Mouse (Mus musculus): ENCODE data around the gene Rffl.

Gene Rffl

DNA sequence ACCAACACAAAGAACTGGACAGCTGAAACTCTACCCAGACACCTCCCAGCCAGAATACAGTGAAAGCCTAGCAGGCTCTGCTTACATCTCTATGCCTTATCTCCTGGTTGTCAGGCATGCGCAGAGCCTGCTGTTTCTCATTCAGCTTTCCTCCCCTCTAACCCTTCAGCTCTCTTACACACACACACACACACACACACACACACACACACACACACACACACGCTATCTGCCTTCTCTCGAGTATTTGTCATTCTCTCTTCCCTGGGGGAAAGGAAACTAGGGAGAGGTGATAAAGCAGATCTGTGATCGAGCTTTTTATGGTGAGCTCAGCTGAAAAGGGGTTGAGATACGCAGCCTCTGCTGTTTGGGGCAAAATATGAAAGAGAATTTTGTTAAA lies 3.9 kb upstream of the Rffl start:
- DNase-seq (ENCODE audit: low spot score), result no peak

DNA sequence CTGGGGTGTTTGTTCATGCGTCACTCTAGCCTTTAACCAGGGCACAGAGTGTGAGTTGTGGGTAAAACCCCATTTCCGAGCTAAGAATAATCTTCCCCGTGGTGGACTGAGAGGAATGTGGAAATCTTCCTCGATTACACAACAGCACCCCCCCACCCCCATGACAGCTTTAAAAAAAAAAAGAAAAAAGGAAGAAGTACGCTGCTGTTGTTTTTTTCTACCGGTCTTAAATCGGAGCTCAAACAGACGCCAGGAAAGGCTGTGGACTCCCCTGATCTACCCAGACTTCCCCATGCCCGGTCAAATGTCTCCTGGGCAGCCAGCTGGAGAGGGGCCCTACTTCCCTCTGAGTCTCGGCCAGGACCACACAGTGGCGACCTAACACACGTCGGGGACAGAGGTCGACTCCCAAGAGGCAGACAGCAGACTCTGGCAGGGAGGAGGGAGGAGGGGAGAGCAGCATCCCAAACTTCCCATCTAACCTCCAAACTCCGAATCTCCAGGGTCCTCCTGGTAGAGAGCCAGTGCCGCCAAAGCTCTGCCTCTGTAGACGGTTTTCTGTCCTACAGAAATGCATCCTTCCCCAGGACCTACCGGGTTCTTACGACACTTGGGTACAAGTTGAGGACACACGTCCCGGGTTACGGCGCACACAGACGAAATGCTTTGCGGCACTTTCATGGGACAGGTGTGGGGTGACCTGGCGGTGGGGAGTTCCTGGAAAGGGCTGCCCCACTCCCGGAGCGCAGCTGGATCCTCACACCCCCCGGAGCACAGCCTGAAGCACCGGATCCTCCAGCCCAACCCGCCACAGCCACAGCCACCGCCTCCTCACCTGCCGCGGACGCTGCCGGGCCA lies 608 bp downstream of the Rffl start:
- no peak for DNase-seq (ENCODE audit: low spot score)

DNA sequence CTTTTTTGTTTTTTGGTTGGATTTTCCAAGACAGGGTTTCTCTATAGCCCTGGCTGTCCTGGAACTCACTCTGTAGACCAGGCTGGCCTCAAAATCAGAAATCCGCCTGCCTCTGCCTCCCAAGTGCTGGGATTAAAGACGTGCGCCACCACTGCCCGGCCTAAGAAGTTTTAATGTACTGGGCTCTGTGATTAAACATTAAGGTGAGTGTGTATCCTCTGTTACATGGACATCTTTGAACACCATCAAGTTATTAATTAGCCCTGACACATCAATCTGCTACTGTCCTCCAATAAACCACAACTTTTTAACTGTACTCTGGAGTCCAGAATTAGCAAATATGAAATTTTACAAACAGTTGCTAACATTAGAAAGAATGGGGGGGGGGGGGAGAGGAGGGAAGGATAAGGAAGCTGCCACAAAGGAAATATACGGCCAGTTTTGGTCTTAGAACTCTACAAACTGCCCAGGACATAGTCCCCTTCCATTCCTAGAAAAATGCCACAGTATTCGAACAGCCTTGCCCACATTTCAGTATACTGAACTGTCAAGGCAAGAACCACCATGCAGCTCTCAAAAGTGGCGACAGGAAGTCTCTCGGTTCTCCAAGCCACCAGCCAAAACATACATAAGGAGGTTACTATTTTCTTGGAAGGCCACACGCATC lies 1.4 kb downstream of the Rffl start:
- no peak for DNase-seq (ENCODE audit: low spot score)

DNA sequence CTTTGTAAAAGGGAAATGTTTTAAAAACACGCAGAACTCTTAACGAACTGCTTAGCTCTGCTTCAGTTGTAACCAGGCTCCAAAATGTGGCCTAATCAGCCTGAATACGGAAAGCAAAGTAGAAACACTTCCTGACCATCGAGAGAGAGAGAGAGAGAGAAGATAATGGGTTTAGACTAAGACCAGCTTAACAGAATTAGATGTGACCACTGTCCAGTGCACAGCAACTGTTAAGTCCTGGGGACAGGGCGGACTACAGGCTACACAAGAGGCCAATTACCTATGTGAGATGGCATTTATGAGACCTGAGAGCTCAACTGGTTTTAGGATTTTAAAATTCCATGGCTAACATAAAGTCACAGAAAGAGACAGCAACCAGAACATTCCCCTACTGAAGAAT lies 3.1 kb downstream of the Rffl start:
- no peak for DNase-seq (ENCODE audit: low spot score)

DNA sequence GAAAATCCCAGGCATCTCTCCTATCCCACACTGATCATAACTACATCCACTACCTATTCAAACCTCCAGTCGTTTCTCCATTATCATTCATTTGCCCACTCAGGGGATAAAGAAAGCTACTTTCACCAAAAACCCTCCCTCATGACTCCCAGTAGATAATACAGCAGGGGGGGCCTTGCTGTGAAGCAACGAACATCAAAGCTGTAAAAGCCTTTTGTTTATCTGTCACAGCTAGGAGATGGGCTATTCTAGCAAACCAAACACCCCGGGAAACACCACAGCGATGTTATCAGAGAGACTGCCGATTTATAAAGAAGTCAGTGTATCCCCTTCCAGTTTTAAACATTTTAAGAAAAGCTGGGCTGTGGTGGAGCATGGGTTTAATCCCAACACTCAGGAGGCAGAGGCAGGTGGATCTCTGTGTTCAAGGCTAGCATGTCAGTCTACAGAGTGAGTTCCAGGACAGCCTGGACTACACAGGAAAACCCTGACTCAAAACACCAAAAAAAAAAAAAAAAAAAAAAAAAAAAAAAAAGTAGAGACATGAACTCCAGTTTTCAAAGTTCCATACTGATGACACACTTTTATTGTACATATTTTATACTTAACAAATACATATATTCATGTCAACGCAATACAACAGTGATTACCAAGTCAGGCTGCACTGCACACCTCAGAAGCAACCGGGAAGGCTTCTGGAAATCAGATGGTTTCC lies 4.0 kb downstream of the Rffl start:
- no peak for DNase-seq (ENCODE audit: low spot score)

DNA sequence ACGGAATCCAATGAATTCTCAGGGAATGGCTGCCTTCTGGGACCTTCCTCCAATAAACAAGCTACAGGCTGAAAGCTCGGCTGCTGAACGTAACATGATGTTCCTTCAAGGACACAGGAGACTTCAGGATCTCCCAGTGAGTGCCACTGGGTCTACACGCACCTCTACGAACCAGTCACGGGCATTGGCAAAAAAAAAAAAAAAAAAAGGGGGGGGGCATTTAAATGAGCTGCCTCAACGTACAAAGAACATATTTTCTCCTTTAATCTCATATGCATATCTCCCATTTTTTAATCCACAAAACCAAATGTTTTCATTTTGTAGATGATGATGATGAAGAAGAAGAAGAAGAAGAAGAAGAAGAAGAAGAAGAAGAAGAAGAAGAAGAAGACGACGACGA lies 5.1 kb downstream of the Rffl start:
- no peak for DNase-seq (ENCODE audit: low spot score)

DNA sequence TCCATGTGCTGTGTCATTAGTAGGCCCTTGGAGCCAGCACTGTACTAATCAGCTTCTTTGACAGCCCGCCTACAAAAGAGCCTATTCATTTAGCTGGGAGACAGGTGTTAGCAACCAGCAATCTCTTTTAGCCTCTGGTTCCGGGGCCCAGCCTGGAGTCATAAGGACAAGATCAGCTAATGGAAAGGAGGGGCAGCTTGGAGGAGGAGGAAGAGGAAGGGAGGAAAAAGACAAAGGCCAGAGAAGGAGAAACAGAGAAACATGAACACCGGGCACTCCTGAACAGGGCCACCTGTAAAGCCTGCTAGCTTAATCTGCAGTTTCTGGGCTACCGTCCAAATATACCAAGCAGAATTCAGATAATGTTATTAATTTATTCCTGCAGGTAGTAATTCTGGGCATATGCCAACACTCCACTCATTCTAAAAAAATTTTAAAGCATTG lies 7.5 kb downstream of the Rffl start:
- DNase-seq (ENCODE audit: low spot score), result no peak

DNA sequence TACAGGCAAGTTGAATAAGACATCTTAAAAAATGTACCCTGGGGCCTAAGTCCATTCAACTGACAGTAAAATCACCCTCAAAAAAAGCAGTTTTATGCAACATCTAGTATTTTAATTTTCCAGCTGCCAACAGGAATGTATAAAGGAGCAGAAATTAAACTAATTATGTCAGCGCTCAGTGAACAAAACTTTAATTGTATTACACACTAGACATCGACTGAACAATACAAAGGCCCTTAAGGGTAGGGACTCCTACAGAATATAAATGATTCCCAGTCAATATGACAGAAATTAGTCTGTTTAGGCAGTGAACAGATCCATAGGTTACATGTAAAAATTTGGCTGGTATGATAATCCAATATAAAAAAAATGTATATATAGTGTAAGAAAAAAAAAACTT lies 8.0 kb downstream of the Rffl start:
- DNase-seq (ENCODE audit: low spot score), result no peak

DNA sequence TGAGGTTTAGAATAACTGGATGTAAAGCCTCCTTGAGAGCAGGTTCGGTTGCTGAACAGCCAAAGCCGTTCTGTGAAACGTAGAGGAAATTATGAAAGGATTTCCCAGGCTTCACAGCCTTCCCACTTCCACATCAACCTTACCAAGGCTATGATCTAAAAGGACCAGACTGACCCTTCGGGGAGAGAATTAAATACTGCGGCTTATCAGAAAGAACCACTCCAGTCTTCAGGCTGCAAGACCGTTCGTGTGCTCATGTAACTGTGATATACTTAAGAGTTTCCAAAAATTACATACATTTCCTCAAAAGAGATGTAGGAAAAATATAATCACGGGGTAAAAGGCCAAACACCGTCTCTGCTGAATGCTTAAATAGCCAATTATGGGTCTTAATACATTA lies 8.4 kb downstream of the Rffl start:
- no peak for DNase-seq (ENCODE audit: low spot score)

DNA sequence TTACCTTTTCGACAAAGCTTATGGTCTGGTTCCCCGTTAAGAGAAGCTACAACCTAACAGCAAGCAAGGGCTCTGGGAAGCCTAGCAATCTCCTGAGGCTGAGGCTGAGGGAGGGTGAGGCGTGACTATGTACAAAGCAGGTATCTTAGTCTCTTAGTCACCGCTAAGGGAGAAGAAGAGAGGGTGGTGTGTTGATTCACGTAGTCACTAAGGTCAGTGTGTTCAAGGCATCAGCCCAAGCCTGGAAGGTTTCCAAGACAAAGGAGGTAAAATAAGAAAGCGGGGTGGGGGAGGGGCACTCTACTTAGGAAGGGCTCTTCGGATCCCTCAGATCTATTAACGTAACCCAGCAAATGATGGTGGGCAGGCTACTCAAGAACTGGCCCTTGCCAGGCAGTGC lies 9.5 kb downstream of the Rffl start:
- DNase-seq (ENCODE audit: low spot score), result no peak

DNA sequence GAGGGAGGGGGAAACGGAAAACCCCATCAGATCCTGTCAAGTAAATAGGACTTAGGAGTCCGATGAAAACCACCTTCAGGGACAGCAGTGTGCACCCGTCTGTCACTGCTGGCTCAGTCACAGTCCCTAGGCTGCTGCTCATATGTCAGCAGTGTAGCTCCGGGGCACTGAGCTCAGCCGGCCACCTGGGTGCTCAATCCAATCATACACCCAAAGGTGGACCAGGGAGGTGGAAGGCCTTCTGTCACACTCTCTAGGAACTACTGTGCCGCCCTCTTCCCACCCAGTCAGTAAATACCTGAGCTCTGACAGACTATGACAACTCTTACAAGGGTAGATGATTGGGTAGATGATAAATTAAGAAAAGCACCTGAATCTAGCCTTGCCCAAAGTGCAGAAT lies 10.3 kb downstream of the Rffl start:
- no peak for DNase-seq (ENCODE audit: low spot score)

DNA sequence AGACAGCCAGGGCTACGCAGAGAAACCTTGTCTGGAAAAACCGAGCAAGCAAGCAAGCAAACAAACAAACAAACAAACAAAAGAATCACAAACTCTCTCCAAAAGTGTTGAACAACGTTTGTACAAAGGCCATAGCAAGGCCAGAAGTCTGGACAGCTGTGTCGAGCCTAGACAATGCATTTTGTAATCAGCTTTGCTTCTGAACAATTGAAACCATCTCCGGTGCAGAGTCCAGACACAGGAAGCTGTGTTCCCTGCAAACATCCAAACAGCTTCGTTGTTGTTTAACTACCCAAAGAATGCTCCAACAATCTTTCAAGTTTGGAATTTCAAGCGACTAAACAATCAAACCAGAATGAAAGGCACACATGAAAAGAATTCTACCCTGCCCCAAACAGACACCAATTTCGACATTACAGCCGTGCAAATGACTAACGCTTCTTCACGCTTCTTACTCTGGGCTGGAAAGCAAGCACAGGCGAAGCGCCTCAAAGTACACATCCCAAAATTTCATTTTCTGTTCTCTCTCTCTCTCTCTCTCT lies 13.6 kb downstream of the Rffl start:
- DNase-seq (ENCODE audit: low spot score), result no peak

DNA sequence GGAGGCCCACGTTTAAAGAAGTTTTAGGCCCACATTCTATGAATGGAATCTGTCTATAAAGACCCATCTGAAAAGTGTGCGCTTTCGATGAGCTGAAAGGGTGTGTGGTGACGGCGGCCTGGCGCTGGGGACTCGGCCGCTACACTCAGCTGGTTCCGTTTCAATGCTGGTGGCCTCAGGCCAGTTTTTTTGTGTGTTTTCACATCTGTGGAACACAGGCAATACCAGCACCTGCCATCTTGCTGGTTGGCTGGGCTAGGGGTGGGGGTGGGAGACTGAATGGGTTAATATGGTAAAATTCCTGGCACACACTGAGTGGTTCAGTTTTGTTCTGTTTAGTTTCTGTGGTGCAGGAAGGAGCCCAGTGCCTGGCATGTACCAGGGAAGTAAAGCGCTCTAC lies 15.0 kb downstream of the Rffl start:
- no peak for DNase-seq (ENCODE audit: low spot score)

DNA sequence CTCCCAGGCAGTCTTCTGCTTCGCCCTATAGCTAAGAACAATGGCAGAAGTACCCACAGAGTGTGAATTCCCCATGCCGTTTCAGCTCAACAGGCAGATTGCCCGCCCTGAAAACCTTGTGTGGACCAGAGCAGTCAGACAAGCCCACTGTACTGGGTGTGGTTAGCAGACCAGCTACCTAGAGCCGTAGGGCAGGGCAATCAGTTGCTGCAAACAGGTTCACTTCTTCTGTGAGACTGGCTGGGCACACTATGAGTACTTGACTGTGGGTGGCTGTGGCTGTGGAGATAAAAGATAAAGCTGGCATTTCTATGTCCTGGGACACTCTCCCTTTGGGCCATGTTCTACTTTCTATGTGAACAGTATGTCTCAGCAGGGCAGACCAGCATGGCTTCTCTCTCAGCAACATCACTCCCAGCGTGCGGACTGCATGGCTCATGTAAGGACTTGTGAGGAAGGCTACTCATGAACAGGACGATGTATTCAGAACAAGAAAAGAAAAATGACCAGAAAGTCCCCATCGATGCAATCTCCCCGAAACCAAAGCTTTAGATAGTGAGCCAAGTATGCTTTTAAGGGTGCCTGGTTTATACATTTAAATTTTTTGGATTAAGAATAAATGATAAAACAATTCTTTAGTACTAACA lies 15.6 kb downstream of the Rffl start:
- no peak for DNase-seq (ENCODE audit: low spot score)

DNA sequence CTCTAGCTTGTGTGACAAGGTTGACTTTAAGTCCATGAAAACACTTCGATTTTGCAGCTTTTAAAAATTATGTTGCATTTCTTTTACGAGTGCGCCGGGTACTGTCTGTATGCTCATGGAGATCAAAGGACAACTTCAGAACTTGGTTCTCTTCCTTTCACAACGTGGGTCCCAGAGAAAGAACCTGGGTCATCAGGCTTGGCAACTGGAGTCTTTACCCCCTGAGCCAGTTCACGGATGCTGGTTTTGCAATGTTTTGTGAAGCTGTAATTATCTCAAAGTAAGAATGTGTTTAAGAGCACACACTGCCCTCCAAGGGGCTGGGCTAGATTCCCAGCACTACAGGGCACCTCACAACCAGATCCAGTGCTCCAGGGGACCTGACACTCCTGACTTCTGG lies 16.9 kb downstream of the Rffl start:
- no peak for DNase-seq (ENCODE audit: low spot score)

DNA sequence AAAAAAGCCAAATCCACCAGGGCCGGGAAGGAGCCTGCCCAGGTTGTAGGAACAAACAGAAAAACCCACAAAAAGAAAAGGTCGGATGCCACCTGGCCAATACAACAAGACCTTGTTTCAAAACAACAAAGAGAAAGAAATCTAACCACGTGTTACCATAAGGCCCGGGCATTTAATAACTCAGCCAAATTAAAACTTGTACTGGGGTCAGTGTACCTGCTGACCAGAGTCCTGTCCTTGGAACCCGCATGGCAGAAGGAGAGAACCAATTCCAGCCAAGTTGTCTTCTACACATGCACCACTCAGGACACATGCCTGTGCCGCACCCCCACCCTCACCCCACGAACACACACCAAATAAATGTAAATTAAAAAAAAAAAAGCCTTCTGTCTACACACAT lies 18.1 kb downstream of the Rffl start:
- no peak for DNase-seq (ENCODE audit: low spot score)

DNA sequence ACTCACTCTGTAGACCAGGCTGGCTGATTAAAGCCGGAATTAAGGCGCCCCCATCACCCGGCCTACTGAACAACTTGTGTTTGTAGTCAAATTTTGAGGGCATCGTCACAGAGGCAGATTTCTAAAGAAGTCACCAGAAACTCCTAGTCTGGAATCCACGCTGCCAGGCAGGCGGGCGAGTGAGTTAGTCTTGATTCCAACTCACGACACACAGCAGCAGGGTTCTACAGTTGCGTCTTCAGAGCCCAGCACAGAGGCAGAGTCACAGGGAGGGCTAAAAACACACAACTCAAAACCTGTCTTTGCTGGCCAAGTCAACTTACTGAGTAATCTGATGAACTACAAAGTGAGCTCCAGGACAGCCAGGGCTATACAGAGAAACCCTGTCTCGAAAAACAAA lies 18.5 kb downstream of the Rffl start:
- DNase-seq (ENCODE audit: low spot score), result no peak

DNA sequence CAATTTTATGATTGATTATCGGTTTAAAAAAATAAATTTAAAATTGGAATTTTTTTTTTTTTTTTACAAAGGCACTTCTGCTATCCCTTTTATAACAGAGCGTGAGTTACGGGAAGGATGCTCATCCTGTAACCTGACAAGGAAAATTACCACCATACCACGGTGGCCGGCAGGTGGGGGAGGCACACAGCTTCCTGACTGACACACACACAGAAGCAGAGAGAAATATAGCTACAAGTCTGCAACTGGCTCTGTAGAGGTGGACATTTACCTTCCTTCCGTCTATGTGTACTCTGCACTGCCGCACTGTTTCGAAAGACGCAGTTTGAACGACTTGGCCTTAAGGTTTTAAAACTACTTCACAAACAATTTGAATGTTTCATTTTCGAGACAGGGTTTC lies 18.9 kb downstream of the Rffl start:
- no peak for DNase-seq (ENCODE audit: low spot score)

DNA sequence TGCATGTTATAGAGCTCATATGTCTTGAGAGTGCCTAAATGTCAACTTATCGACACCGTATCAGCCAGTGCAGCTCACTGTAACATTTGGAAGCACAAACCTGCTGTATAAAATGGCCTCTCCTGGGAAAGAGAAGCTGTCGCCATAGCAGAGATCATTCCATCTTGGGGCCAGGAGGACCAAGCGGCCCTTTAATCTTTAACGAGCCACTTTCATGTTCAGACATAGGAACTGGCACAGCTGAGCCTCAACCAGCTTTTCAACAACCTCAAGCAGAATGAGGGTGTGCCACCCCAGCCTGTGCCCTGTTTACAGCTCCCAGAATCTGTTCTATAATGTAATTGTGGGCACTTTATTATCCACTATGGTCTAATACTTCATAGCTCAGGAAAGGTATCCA lies 20.8 kb downstream of the Rffl start:
- DNase-seq (ENCODE audit: low spot score), result no peak

DNA sequence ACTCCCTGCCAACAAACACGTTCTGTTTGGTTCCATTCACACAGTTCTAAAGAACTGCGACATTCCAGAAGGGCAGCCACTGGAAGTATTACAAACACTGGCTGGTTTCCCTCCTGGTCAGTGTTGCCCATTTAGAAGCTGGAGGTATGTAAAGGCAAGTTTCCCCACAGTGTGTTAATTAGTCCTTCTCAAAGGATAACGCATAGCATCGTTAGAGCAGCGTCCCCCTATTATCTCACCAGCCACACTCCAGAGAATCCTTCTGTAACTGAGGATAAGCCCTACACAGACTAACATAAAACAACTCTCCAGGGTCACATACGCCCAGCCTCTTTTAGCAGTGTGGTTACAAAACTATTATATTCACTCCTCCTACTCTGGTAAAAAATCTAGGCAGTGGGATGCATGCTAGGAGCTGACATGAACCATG lies 23.4 kb downstream of the Rffl start:
- DNase-seq (ENCODE audit: low spot score), result no peak

DNA sequence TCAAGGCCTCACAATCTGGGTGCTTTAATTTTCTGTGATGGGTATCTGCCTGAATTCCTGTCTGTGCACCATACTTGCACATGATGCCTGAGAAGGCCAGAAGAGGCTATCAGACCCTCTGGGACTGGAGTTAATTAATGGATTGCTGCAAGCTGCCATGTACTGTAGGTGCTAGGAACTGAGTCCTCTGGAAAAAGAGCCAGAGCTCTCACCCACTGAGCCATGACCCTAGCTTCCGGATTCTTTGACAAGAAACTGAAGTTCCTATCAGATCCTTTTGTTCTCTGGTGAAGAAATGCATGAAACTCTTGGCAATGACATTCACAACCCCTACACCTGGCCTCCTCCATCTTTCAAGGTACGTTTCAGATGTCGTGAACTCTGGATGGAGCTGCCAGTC lies 24.1 kb downstream of the Rffl start:
- no peak for DNase-seq (ENCODE audit: low spot score)

DNA sequence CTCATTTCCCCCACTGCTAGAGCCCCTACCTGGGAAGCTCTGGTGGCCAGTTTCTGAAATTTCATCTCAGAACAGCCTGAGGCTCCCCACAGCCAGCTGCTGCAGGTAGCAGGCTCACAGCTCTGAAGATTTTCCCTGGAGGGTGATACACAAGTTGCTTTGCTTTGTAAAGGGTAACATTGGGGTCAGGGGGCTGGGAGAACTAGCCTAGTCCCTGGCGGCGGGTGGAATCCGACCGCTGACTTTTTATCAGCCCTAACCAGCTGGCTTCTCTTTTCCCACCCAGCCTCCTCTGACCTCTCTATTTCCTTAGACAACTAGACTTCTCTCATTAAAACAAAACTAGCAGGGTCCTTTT lies 25.0 kb downstream of the Rffl start:
- no peak for DNase-seq (ENCODE audit: low spot score)
